Mouse (Mus musculus): ENCODE measurements at regions not wholly inside any gene's neighbourhood (a gene's known extent, or its start where the extent isn't known, plus 50 kb on each side); places are given as distances from the start of the nearest gene placed in this dataset.

GRCm38 (mm10) chr16:9341245-9341644 is 511.3 kb downstream of the 1810013L24Rik start:
- no peak for TF ChIP-seq CTCF (IDR thresholded peaks at IDR 0.05; ENCODE audit: low read depth, low read length)
- no peak for TF ChIP-seq POLR2AphosphoS5 (IDR thresholded peaks at IDR 0.05; ENCODE audit: insufficient replicate concordance, low read depth, low read length)
- no peak for TF ChIP-seq TAL1 (conservative IDR thresholded peaks at IDR 0.05; ENCODE audit: low read depth, low read length)
